Mouse (Mus musculus) CH12.LX (cell line): ENCODE measurements at regions not wholly inside any gene's neighbourhood (a gene's known extent, or its start where the extent isn't known, plus 50 kb on each side); places are given as distances from the start of the nearest gene placed in this dataset.

Experiments
- DNase-seq: peaks from one replicate; pipeline ENCODE4 v3.0.0-alpha.2; 2013; ENCODE audit errors: extremely low read depth
- H3K27ac ChIP-seq: 2 replicates; pipeline ENCODE4 v1.5.1; 2012; ENCODE audit warnings: low read depth, mild to moderate bottlenecking, control low read depth, moderate library complexity; ENCODE audit not compliant: insufficient read depth
- H3K27me3 ChIP-seq: replicated peaks from 2 replicates; pipeline ENCODE3; 2012; ENCODE audit warnings: inconsistent platforms
- H3K36me3 ChIP-seq, 2 experiments: replicated peaks in 1 of 2; 2 replicates each; pipeline versions ENCODE3 to v1.6.1; 2012; ENCODE audit warnings: inconsistent platforms in 1 of 2, low read length in 1 of 2, mild to moderate bottlenecking in 1 of 2, mixed read lengths in 1 of 2, moderate library complexity in 1 of 2; ENCODE audit not compliant: control insufficient read depth in 1 of 2, insufficient read depth in 1 of 2
- H3K4me1 ChIP-seq, 2 experiments: 2 replicates each; pipeline ENCODE4 v1.6.1; 2012; ENCODE audit warnings: inconsistent platforms in 1 of 2, moderate library complexity in 1 of 2; ENCODE audit not compliant: insufficient read depth in 2 of 2, control insufficient read depth in 1 of 2
- H3K4me2 ChIP-seq: 2 replicates; pipeline ENCODE4 v1.6.1; 2012; ENCODE audit warnings: low read depth, mild to moderate bottlenecking, control low read depth; ENCODE audit not compliant: poor library complexity, insufficient read depth, severe bottlenecking
- H3K4me3 ChIP-seq, 3 experiments: fragments of 150-350 bp in 1 of 3; sonication (generic) in 1 of 3; replicated peaks in 1 of 3; 2 replicates each; pipeline versions ENCODE3 to v1.5.1; 2011 to 2012; ENCODE audit warnings: low read depth in 2 of 3, low read length in 2 of 3, mild to moderate bottlenecking in 2 of 3, moderate library complexity in 2 of 3, control low read depth in 1 of 3, improper control_type of control experiment in 1 of 3, inconsistent platforms in 1 of 3, mixed read lengths in 1 of 3; ENCODE audit not compliant: poor library complexity in 1 of 3
- H3K79me2 ChIP-seq: replicated peaks from 2 replicates; pipeline ENCODE4 v1.6.1; 2012; ENCODE audit warnings: mild to moderate bottlenecking, moderate library complexity; ENCODE audit not compliant: control insufficient read depth, poor library complexity, insufficient read depth, severe bottlenecking; ENCODE audit errors: extremely low read depth
- H3K9ac ChIP-seq: 2 replicates; pipeline ENCODE4 v1.6.1; 2012; ENCODE audit warnings: low read depth, mild to moderate bottlenecking, control low read depth, moderate library complexity; ENCODE audit not compliant: insufficient read depth
- H3K9me3 ChIP-seq: replicated peaks from 2 replicates; pipeline ENCODE3; 2012; ENCODE audit warnings: low read length, inconsistent platforms, mixed read lengths
- BHLHE40 ChIP-seq: IDR thresholded peaks from 2 replicates; pipeline ENCODE4 v1.6.1; 2011; ENCODE audit warnings: mild to moderate bottlenecking, low read depth, low read length, improper control_type of control experiment
- CHD1 ChIP-seq: IDR thresholded peaks from 2 replicates; pipeline ENCODE4 v1.6.1; 2012; ENCODE audit warnings: low read depth, low read length, improper control_type of control experiment, inconsistent platforms
- CTCF ChIP-seq, 2 experiments: IDR thresholded peaks in 1 of 2; conservative IDR thresholded peaks in 1 of 2; 2 replicates each; pipeline ENCODE4 v1.5.1; 2011 to 2012; ENCODE audit warnings: low read depth in 2 of 2, low read length in 2 of 2, improper control_type of control experiment in 1 of 2, inconsistent platforms in 1 of 2, mild to moderate bottlenecking in 1 of 2, moderate library complexity in 1 of 2
- ETS1 ChIP-seq: conservative IDR thresholded peaks from 2 replicates; pipeline ENCODE4 v1.6.1; 2012; ENCODE audit warnings: low read depth, mild to moderate bottlenecking, inconsistent platforms, low read length, improper control_type of control experiment, moderate library complexity
- HCFC1 ChIP-seq: IDR thresholded peaks from 2 replicates; pipeline ENCODE4 v1.6.1; 2012; ENCODE audit warnings: low read depth, mild to moderate bottlenecking, inconsistent platforms, low read length, improper control_type of control experiment
- JUND ChIP-seq: conservative IDR thresholded peaks from 2 replicates; pipeline ENCODE4 v1.6.1; 2011; ENCODE audit warnings: low read depth, low read length, improper control_type of control experiment
- KAT2A ChIP-seq: IDR thresholded peaks from 2 replicates; pipeline ENCODE4 v1.6.1; 2012; ENCODE audit warnings: low read length, improper control_type of control experiment, inconsistent platforms; ENCODE audit not compliant: insufficient replicate concordance
- MAX ChIP-seq: IDR thresholded peaks from 2 replicates; pipeline ENCODE4 v1.6.1; 2011; ENCODE audit warnings: low read length, improper control_type of control experiment
- MAZ ChIP-seq: IDR thresholded peaks from 2 replicates; pipeline ENCODE4 v1.6.1; 2012; ENCODE audit warnings: low read depth, mild to moderate bottlenecking, inconsistent platforms, low read length, improper control_type of control experiment, moderate library complexity
- MEF2A ChIP-seq: IDR thresholded peaks from 2 replicates; pipeline ENCODE4 v1.6.1; 2014; ENCODE audit warnings: low read depth, mild to moderate bottlenecking, inconsistent platforms, low read length, improper control_type of control experiment, borderline replicate concordance
- MXI1 ChIP-seq: IDR thresholded peaks from 2 replicates; pipeline ENCODE4 v1.6.1; 2011; ENCODE audit warnings: mild to moderate bottlenecking, low read depth, low read length, improper control_type of control experiment
- MYC ChIP-seq: IDR thresholded peaks from 2 replicates; pipeline ENCODE4 v1.6.1; 2011; ENCODE audit warnings: low read depth, mild to moderate bottlenecking, improper control_type of control experiment, low read length
- NELFE ChIP-seq: IDR thresholded peaks from 2 replicates; pipeline ENCODE4 v1.6.1; 2011; ENCODE audit warnings: low read depth, low read length, improper control_type of control experiment
- POLR2A ChIP-seq: IDR thresholded peaks from 2 replicates; pipeline ENCODE4 v1.6.1; 2011; ENCODE audit warnings: low read depth, mild to moderate bottlenecking, improper control_type of control experiment, low read length
- RAD21 ChIP-seq: IDR thresholded peaks from 2 replicates; pipeline ENCODE4 v1.6.1; 2011; ENCODE audit warnings: low read depth, mild to moderate bottlenecking, low read length, improper control_type of control experiment, moderate library complexity
- RCOR1 ChIP-seq: conservative IDR thresholded peaks from 2 replicates; pipeline ENCODE4 v1.6.1; 2012; ENCODE audit warnings: low read depth, mild to moderate bottlenecking, inconsistent platforms, low read length, improper control_type of control experiment
- TBP ChIP-seq: conservative IDR thresholded peaks from 2 replicates; pipeline ENCODE4 v1.6.1; 2011; ENCODE audit warnings: low read depth, low read length, improper control_type of control experiment
- USF1 ChIP-seq: IDR thresholded peaks from 2 replicates; pipeline ENCODE4 v1.6.1; 2014; ENCODE audit warnings: low read depth, mild to moderate bottlenecking, inconsistent platforms, low read length, improper control_type of control experiment
- ZKSCAN1 ChIP-seq: IDR thresholded peaks from 2 replicates; pipeline ENCODE4 v1.6.1; 2012; ENCODE audit warnings: low read depth, inconsistent platforms, low read length, improper control_type of control experiment, borderline replicate concordance
- dilution Hi-C: fragments of 300-500 bp; cut with MboI; formaldehyde crosslinking; loops from 2 replicates; pipeline ENCODE4 v1.14.3; 2020; ENCODE audit warnings: low sequenced_read_pairs; ENCODE audit not compliant: extremely low pct_unique_long_range_greater_than_20kb, extremely low pct_ligation_motif_present
- in situ Hi-C: fragments of 300-500 bp; cut with MboI; formaldehyde crosslinking; loops from 3 replicates; pipeline ENCODE4 v1.14.3; 2019; ENCODE audit warnings: low sequenced_read_pairs, low pct_ligation_motif_present, low pct_unique_long_range_greater_than_20kb, mixed read lengths

- in situ Hi-C loops = no loop called here
- dilution Hi-C loops = no loop called here
- no peak overlapping the region for H3K4me2 ChIP-seq
- H3K9me3 ChIP-seq = peaks cover 80% of the 10 kb centered on the region
- H3K9ac ChIP-seq = no peak overlapping the region
- H3K4me3 ChIP-seq = no peak overlapping the region
- no peaks in the 10 kb centered on the region for H3K4me1 ChIP-seq
- no peaks in the 10 kb centered on the region for H3K36me3 ChIP-seq
- no peak for TF ChIP-seq ETS1
- TF ChIP-seq RCOR1 = no peak
- no peak for TF ChIP-seq BHLHE40
- TF ChIP-seq MAX = no peak
- TF ChIP-seq MAZ = no peak
- no peak for TF ChIP-seq MXI1
- no peak for TF ChIP-seq KAT2A
- TF ChIP-seq RAD21 = no peak
- TF ChIP-seq NELFE = no peak
- no peak for TF ChIP-seq USF1
- H3K79me2 ChIP-seq = no peaks in the 10 kb centered on the region
- no peak for DNase-seq
- H3K27ac ChIP-seq = no peak overlapping the region
- H3K27me3 ChIP-seq = no peaks in the 10 kb centered on the region
Observed at GRCm38 (mm10) chr8:92137091-92137882, 220.1 kb upstream of the Irx5 start.

GRCm38 (mm10) chr8:92136413-92136812 lies 221.0 kb upstream of the Irx5 start:
- H3K9ac ChIP-seq = no peak overlapping the region
- H3K27ac ChIP-seq = no peak overlapping the region
- H3K9me3 ChIP-seq = peaks cover 78% of the 10 kb centered on the region
- no peak overlapping the region for H3K4me2 ChIP-seq
- H3K27me3 ChIP-seq = no peaks in the 10 kb centered on the region
- H3K4me1 ChIP-seq = no peaks in the 10 kb centered on the region
- no peak overlapping the region for H3K4me3 ChIP-seq
- TF ChIP-seq JUND (no peak), MYC (no peak), HCFC1 (no peak), ETS1 (no peak), MEF2A (no peak), CHD1 (no peak), NELFE (no peak), TBP (no peak), RCOR1 (no peak), MXI1 (no peak), CTCF (conservative IDR thresholded peaks at IDR 0.05 in 1 of 2, IDR thresholded peaks at IDR 0.05 in 1 of 2; ENCODE audit: low read depth in 2 of 2, low read length in 2 of 2) (no peak), ZKSCAN1 (no peak), POLR2A (no peak)
- TF ChIP-seq, all 38 proteins: peak for 0
- no peak for DNase-seq
- dilution Hi-C loops = no loop called here
- in situ Hi-C loops = no loop called here
- Histone ChIP-seq H3K36me3 (no peaks in the 10 kb centered on the region), H3K79me2 (no peaks in the 10 kb centered on the region)
